Mouse (Mus musculus): Measurements from ENCODE around the gene Acvr1c. TPM values are rescaled to one million over a fixed set of nuclear protein-coding genes. Genes with fewer than 3 reads are reported as not detected.
A peak's percentile ranks its signal among the peaks of the same experiment; 100 is the strongest.

Acvr1c gene
- polyA plus RNA-seq, 1 experiment from 2014 or later: 3.6 TPM

DNA sequence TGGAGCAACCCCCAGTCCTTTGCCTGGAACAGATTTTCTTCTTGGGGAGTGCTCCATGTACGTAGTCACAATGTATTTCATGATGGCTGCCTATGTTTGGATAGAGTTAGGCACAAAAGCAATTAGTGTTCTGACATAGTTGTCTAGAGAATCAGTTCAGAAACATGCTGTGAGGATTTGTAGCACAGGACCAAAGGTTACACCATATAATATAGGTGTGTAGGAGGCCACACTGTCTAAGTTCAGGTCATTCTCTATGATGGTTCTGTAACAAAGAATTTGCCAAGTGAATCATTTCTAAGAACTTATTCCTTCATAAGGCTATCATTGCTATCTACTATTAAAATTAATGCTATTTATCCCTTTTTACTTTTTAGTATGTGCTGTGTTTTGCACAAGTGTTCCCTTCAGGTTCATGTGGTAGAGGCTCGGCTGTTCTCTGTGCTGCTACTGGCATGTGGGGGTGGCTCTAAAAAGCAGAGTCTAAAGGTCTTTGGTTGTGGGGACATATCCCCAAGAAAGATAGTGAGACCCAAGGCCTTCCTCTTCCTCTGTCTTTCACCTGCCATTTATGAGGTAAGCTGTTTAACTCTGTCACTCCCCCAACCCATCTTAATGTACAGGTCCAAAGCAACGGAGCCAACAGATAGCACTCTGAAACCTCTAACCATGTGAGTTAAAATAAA is 3.8 kb upstream of the Acvr1c start:
- no peak overlapping the region for H3K4me3 ChIP-seq (ENCODE audit: control insufficient read depth in 1 of 2, insufficient read depth in 1 of 2, low read depth in 1 of 2, low read length in 2 of 2)
- ATAC-seq (ENCODE audit: insufficient number of reproducible peaks, insufficient read depth, low FRiP score, low read depth): no peak
- no peaks in the 10 kb centered on the region for H3K36me3 ChIP-seq (ENCODE audit: control insufficient read depth, insufficient read depth, low read length)
- no peak overlapping the region for H3K9ac ChIP-seq (ENCODE audit: low read length)
- 87% methylated on average over 3 of the region's 3 CpGs for WGBS
- H3K4me1 ChIP-seq (ENCODE audit: control insufficient read depth in 2 of 2, insufficient read depth in 2 of 2, low read length in 2 of 2): no peaks in the 10 kb centered on the region; a peak in 1 of 4 replicates
- H3K4me2 ChIP-seq (ENCODE audit: low read length): no peak overlapping the region
- H3K27ac ChIP-seq (replicated peaks in 1 of 2; ENCODE audit: control insufficient read depth in 1 of 2, insufficient read depth in 1 of 2, low read depth in 2 of 2, low read length in 2 of 2): no peak overlapping the region
- no peaks in the 10 kb centered on the region for H3K27me3 ChIP-seq (ENCODE audit: control insufficient read depth, insufficient read depth, low read length)
- no peaks in the 10 kb centered on the region for H3K9me3 ChIP-seq (ENCODE audit: control insufficient read depth, low read length)

- peak overlapping the region; percentile 69; the same call in 1 of the 2 replicates for H3K9ac ChIP-seq (ENCODE audit: low read length)
- no peak for ATAC-seq (ENCODE audit: insufficient number of reproducible peaks, insufficient read depth, low FRiP score, low read depth)
- WGBS: 12% methylated on average over 3 of the region's 3 CpGs
Observed at GRCm38 (mm10) chr2:58358132-58358460, 401 bp upstream of the Acvr1c start.

DNA sequence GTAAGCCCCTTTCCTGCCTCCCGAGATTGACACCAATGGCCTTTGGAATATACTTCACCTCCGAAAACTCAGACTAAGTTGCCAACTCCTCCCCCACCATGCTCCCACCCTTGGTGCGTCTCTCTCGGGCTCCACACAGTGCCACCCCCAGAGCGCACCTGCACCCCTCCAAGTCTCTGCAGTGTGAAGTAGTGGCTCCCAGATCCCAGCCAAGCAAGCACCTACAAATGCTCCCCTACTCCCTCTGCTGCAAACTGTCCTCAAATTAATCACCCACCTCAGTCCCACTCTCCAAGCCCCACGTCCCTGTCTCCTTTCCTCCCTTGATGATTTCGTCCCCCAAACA is 654 bp downstream of the Acvr1c start:
- WGBS: under 1% methylated on average over 7 of the region's 7 CpGs
- H3K4me2 ChIP-seq (ENCODE audit: low read length): peak overlapping the region; percentile 100
- H3K9me3 ChIP-seq (ENCODE audit: control insufficient read depth, low read length): no peaks in the 10 kb centered on the region
- peaks cover 5% of the 10 kb centered on the region; the same call in 1 of the 2 replicates for H3K27me3 ChIP-seq (ENCODE audit: control insufficient read depth, insufficient read depth, low read length)
- peak overlapping the region; percentile 61 to 68 for H3K4me3 ChIP-seq (ENCODE audit: control insufficient read depth in 1 of 2, insufficient read depth in 1 of 2, low read depth in 1 of 2, low read length in 2 of 2)
- 0 out of 2 replicates have a peak, but pooled peaks have one; percentile 42 for ATAC-seq (ENCODE audit: insufficient number of reproducible peaks, insufficient read depth, low FRiP score, low read depth)
- peak overlapping the region; percentile 69 for H3K9ac ChIP-seq (ENCODE audit: low read length)
- H3K36me3 ChIP-seq (ENCODE audit: control insufficient read depth, insufficient read depth, low read length): no peaks in the 10 kb centered on the region
- no peak overlapping the region for H3K27ac ChIP-seq (replicated peaks in 1 of 2; ENCODE audit: control insufficient read depth in 1 of 2, insufficient read depth in 1 of 2, low read depth in 2 of 2, low read length in 2 of 2)
- H3K4me1 ChIP-seq (ENCODE audit: control insufficient read depth in 2 of 2, insufficient read depth in 2 of 2, low read length in 2 of 2): peaks cover 0 to 6% of the 10 kb centered on the region in 2 experiments; a peak in 3 of 4 replicates

More at GRCm38 (mm10) chr2:58358132-58358460, 401 bp upstream of the Acvr1c start:
- no peaks in the 10 kb centered on the region for H3K9me3 ChIP-seq (ENCODE audit: control insufficient read depth, low read length)
- H3K4me1 ChIP-seq (ENCODE audit: control insufficient read depth in 2 of 2, insufficient read depth in 2 of 2, low read length in 2 of 2): peaks cover 0 to under 1% of the 10 kb centered on the region in 2 experiments; a peak in 2 of 4 replicates
- no peak overlapping the region for H3K27ac ChIP-seq (replicated peaks in 1 of 2; ENCODE audit: control insufficient read depth in 1 of 2, insufficient read depth in 1 of 2, low read depth in 2 of 2, low read length in 2 of 2)
- H3K36me3 ChIP-seq (ENCODE audit: control insufficient read depth, insufficient read depth, low read length): no peaks in the 10 kb centered on the region
- peak overlapping the region; percentile 100 for H3K4me2 ChIP-seq (ENCODE audit: low read length)
- peak overlapping the region; percentile 61 to 68 for H3K4me3 ChIP-seq (ENCODE audit: control insufficient read depth in 1 of 2, insufficient read depth in 1 of 2, low read depth in 1 of 2, low read length in 2 of 2)
- H3K27me3 ChIP-seq (ENCODE audit: control insufficient read depth, insufficient read depth, low read length): peaks cover 5% of the 10 kb centered on the region; the same call in 1 of the 2 replicates

- Histone ChIP-seq H3K4me2 (ENCODE audit: low read length) (no peak overlapping the region), H3K4me3 (ENCODE audit: control insufficient read depth in 1 of 2, insufficient read depth in 1 of 2, low read depth in 1 of 2, low read length in 2 of 2) (no peak overlapping the region)
- 52% methylated on average over 3 of the region's 3 CpGs for WGBS
Observed at GRCm38 (mm10) chr2:58354389-58354788, 3.3 kb downstream of the Acvr1c start.

GRCm38 (mm10) chr2:58352846-58353245 is 4.8 kb downstream of the Acvr1c start:
- Histone ChIP-seq H3K4me2 (ENCODE audit: low read length) (no peak overlapping the region), H3K4me3 (ENCODE audit: control insufficient read depth in 1 of 2, insufficient read depth in 1 of 2, low read depth in 1 of 2, low read length in 2 of 2) (no peak overlapping the region), H3K9ac (ENCODE audit: low read length) (no peak overlapping the region), H3K4me1 (ENCODE audit: control insufficient read depth in 2 of 2, insufficient read depth in 2 of 2, low read length in 2 of 2) (peaks cover 0 to 6% of the 10 kb centered on the region in 2 experiments; a peak in 3 of 4 replicates), H3K27me3 (ENCODE audit: control insufficient read depth, insufficient read depth, low read length) (peaks cover 5% of the 10 kb centered on the region; the same call in 1 of the 2 replicates), H3K9me3 (ENCODE audit: control insufficient read depth, low read length) (no peaks in the 10 kb centered on the region), H3K27ac (replicated peaks in 1 of 2; ENCODE audit: control insufficient read depth in 1 of 2, insufficient read depth in 1 of 2, low read depth in 2 of 2, low read length in 2 of 2) (no peak overlapping the region), H3K36me3 (ENCODE audit: control insufficient read depth, insufficient read depth, low read length) (no peaks in the 10 kb centered on the region)
- no peak for ATAC-seq (ENCODE audit: insufficient number of reproducible peaks, insufficient read depth, low FRiP score, low read depth)
- WGBS: 29% methylated on average over 5 of the region's 5 CpGs

More at GRCm38 (mm10) chr2:58354389-58354788, 3.3 kb downstream of the Acvr1c start:
- H3K9me3 ChIP-seq (ENCODE audit: control insufficient read depth, low read length): no peaks in the 10 kb centered on the region
- peaks cover 0 to 6% of the 10 kb centered on the region in 2 experiments; a peak in 3 of 4 replicates for H3K4me1 ChIP-seq (ENCODE audit: control insufficient read depth in 2 of 2, insufficient read depth in 2 of 2, low read length in 2 of 2)
- no peaks in the 10 kb centered on the region for H3K36me3 ChIP-seq (ENCODE audit: control insufficient read depth, insufficient read depth, low read length)
- ATAC-seq (ENCODE audit: insufficient number of reproducible peaks, insufficient read depth, low FRiP score, low read depth): no peak
- no peak overlapping the region for H3K9ac ChIP-seq (ENCODE audit: low read length)
- H3K27ac ChIP-seq (replicated peaks in 1 of 2; ENCODE audit: control insufficient read depth in 1 of 2, insufficient read depth in 1 of 2, low read depth in 2 of 2, low read length in 2 of 2): no peak overlapping the region
- peaks cover 5% of the 10 kb centered on the region; the same call in 1 of the 2 replicates for H3K27me3 ChIP-seq (ENCODE audit: control insufficient read depth, insufficient read depth, low read length)

GRCm38 (mm10) chr2:58350657-58351056 is 7.0 kb downstream of the Acvr1c start:
- ATAC-seq (ENCODE audit: insufficient number of reproducible peaks, insufficient read depth, low FRiP score, low read depth): no peak
- no peak overlapping the region for H3K4me3 ChIP-seq (ENCODE audit: control insufficient read depth in 1 of 2, insufficient read depth in 1 of 2, low read depth in 1 of 2, low read length in 2 of 2)
- H3K27ac ChIP-seq (replicated peaks in 1 of 2; ENCODE audit: control insufficient read depth in 1 of 2, insufficient read depth in 1 of 2, low read depth in 2 of 2, low read length in 2 of 2): no peak overlapping the region
- H3K4me1 ChIP-seq (ENCODE audit: control insufficient read depth in 2 of 2, insufficient read depth in 2 of 2, low read length in 2 of 2): peaks cover 0 to 6% of the 10 kb centered on the region in 2 experiments; a peak in 2 of 4 replicates
- WGBS: 74% methylated on average over 2 of the region's 2 CpGs
- no peaks in the 10 kb centered on the region for H3K9me3 ChIP-seq (ENCODE audit: control insufficient read depth, low read length)
- H3K27me3 ChIP-seq (ENCODE audit: control insufficient read depth, insufficient read depth, low read length): no peaks in the 10 kb centered on the region
- no peaks in the 10 kb centered on the region for H3K36me3 ChIP-seq (ENCODE audit: control insufficient read depth, insufficient read depth, low read length)
- H3K9ac ChIP-seq (ENCODE audit: low read length): no peak overlapping the region
- no peak overlapping the region for H3K4me2 ChIP-seq (ENCODE audit: low read length)

GRCm38 (mm10) chr2:58336730-58337129 is 21.0 kb downstream of the Acvr1c start:
- ATAC-seq (ENCODE audit: insufficient number of reproducible peaks, insufficient read depth, low FRiP score, low read depth): no peak

More at GRCm38 (mm10) chr2:58336730-58337129, 21.0 kb downstream of the Acvr1c start:
- Histone ChIP-seq H3K4me3 (ENCODE audit: control insufficient read depth in 1 of 2, insufficient read depth in 1 of 2, low read depth in 1 of 2, low read length in 2 of 2) (no peak overlapping the region), H3K9me3 (ENCODE audit: control insufficient read depth, low read length) (no peaks in the 10 kb centered on the region), H3K4me2 (ENCODE audit: low read length) (no peak overlapping the region), H3K36me3 (ENCODE audit: control insufficient read depth, insufficient read depth, low read length) (no peaks in the 10 kb centered on the region), H3K9ac (ENCODE audit: low read length) (no peak overlapping the region), H3K27me3 (ENCODE audit: control insufficient read depth, insufficient read depth, low read length) (no peaks in the 10 kb centered on the region), H3K4me1 (ENCODE audit: control insufficient read depth in 2 of 2, insufficient read depth in 2 of 2, low read length in 2 of 2) (no peaks in the 10 kb centered on the region), H3K27ac (replicated peaks in 1 of 2; ENCODE audit: control insufficient read depth in 1 of 2, insufficient read depth in 1 of 2, low read depth in 2 of 2, low read length in 2 of 2) (no peak overlapping the region)
- 79% methylated on average over 5 of the region's 5 CpGs for WGBS

Measured in heart, embryonic 14.5 days (tissue).